Mouse (Mus musculus) limb, embryonic 13.5 days (tissue): Measurements from ENCODE around the gene Mrps15. TPM values are rescaled to one million over a fixed set of nuclear protein-coding genes. Genes with fewer than 3 reads are reported as not detected.

ENCODE experiments used
- ATAC-seq: fragments of 200-750 bp; cut with Nextera tagmentation; 2 replicates; pipeline ENCODE4 v1.8.0; 2017; ENCODE audit warnings: low read depth, moderate number of reproducible peaks, moderate TSS enrichment; ENCODE audit not compliant: low FRiP score
- H3K27ac ChIP-seq: fragments of 300-500 bp; sonication (generic); 2 replicates; pipeline ENCODE4 v1.5.1; 2015; ENCODE audit warnings: inconsistent platforms, mild to moderate bottlenecking, moderate library complexity
- H3K27me3 ChIP-seq: fragments of 300-500 bp; sonication (generic); 2 replicates; pipeline ENCODE4 v1.6.1; 2015; ENCODE audit warnings: mild to moderate bottlenecking, inconsistent platforms
- H3K36me3 ChIP-seq: fragments of 300-500 bp; sonication (generic); 2 replicates; pipeline ENCODE4 v1.6.1; 2015; ENCODE audit warnings: inconsistent platforms, mild to moderate bottlenecking, moderate library complexity
- H3K4me1 ChIP-seq: fragments of 300-500 bp; sonication (generic); 2 replicates; pipeline ENCODE4 v1.6.1; 2015; ENCODE audit warnings: inconsistent platforms
- H3K4me2 ChIP-seq: fragments of 300-500 bp; sonication (generic); replicated peaks from 2 replicates; pipeline ENCODE4 v1.6.1; 2015; ENCODE audit warnings: inconsistent platforms, mild to moderate bottlenecking, moderate library complexity
- H3K4me3 ChIP-seq: fragments of 300-500 bp; sonication (generic); 2 replicates; pipeline ENCODE4 v1.5.1; 2015; ENCODE audit warnings: moderate library complexity, mild to moderate bottlenecking, inconsistent platforms
- H3K9ac ChIP-seq: fragments of 300-500 bp; sonication (generic); 2 replicates; pipeline ENCODE4 v1.6.1; 2015; ENCODE audit warnings: mild to moderate bottlenecking, inconsistent platforms
- H3K9me3 ChIP-seq: fragments of 300-500 bp; sonication (generic); 2 replicates; pipeline ENCODE4 v1.6.1; 2016; ENCODE audit warnings: inconsistent platforms
- WGBS: fragments of 180-500 bp; shearing (Covaris S2); methylation state at CpG from one replicate; pipeline ENCODE4 v1.1.7; 2015; 5-methylcytosine and 5-hydroxymethylcytosine counted together
- polyA plus RNA-seq: library from polyadenylated mRNA; unstranded; fragments of >200 nt; fragmentation: Nextera tagmentation; extraction: Ambion mirVana; gene quantifications from 2 replicates; pipeline ENCODE4 v1.2.1, GENCODE M21; 2015

Gene Mrps15
- polyA plus RNA-seq, 1 experiment from 2014 or later = 153 TPM

DNA sequence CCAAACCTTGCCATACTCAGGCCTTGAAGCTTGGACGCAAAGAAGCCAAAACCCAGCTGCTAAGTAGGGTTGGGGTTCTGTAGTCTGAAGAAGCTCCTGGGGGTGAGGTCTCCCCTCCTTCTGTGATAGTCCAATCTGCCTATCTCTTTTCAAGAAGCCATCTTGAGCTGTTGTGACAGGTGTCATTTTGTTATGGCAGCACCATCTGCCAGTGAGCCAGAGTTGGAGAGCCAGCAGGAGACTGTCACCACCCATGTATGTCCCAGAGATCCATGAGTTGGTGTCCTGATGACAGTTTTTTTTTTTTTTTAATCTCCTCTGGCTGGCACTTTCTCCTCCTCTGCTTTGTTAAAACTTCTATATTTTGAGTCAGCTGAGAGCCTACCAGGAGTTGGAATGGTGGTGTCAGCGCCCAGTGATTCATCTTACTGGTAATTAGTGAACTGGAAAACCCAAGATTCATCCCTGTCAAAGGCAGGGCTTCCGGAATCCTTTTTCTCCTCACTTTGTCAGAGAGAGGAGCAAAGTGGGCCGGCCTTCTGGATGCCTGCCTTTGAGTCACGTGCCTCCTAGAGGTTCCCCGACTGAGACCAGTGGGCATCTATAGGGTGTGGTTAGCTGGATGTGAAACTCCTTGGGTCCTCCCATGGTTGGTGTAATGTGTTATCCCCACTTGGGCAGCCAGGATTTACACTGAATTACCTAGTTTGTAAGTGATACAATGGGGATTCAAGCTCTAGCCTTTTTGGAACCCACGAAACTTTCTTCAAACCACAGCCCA lies 55.5 kb downstream of the Mrps15 start:
- no peaks in the 10 kb centered on the region for H3K9me3 ChIP-seq
- 49% methylated on average over 7 of the region's 7 CpGs for WGBS
- peaks cover 24% of the 10 kb centered on the region for H3K4me1 ChIP-seq
- no peak overlapping the region for H3K9ac ChIP-seq
- 0 out of 2 replicates have a peak overlapping the region, but pooled peaks have one; percentile 29 for H3K27ac ChIP-seq
- no peak for ATAC-seq
- 0 out of 2 replicates have a peak overlapping the region, but pooled peaks have one; percentile 87 for H3K4me3 ChIP-seq
- H3K36me3 ChIP-seq = peaks cover 21% of the 10 kb centered on the region
- H3K27me3 ChIP-seq = no peaks in the 10 kb centered on the region
- peak overlapping the region; percentile 81 for H3K4me2 ChIP-seq

DNA sequence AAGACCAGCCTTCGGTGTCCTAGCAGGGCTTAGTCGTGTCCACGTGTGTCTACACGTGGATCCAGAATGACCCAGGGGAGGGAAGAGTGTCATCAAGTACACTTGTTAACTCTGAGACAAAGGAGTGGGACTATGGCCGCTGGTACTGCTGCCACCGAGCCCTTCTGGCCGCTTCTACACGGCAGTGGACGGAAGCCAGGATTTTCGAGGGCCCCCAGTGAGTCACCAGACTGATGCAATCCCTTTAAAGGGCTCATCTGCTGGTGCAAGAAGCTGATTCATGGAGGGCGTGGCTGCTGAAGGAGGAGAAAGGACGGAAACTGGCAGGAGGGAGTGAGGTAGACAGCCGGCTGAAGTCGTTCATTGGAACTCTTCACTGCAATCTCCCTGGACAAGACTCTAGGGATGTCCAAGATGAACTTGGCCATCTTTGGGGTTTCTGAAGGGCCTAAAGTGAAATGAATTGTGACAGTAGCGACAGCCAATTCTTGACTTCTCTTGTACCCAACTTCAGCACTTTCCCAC lies 56.4 kb downstream of the Mrps15 start:
- peak overlapping the region; percentile 81 for H3K4me2 ChIP-seq
- WGBS = 4% methylated on average over 15 of the region's 15 CpGs
- peak overlapping the region; percentile 29 for H3K27ac ChIP-seq
- H3K4me1 ChIP-seq = peaks cover 26% of the 10 kb centered on the region
- no peaks in the 10 kb centered on the region for H3K27me3 ChIP-seq
- peak overlapping the region; percentile 62 for H3K9ac ChIP-seq
- peak overlapping the region; percentile 87 for H3K4me3 ChIP-seq
- H3K36me3 ChIP-seq = peaks cover 19% of the 10 kb centered on the region
- ATAC-seq = peak; percentile 30; the same call in 1 of the 2 replicates
- H3K9me3 ChIP-seq = no peaks in the 10 kb centered on the region

DNA sequence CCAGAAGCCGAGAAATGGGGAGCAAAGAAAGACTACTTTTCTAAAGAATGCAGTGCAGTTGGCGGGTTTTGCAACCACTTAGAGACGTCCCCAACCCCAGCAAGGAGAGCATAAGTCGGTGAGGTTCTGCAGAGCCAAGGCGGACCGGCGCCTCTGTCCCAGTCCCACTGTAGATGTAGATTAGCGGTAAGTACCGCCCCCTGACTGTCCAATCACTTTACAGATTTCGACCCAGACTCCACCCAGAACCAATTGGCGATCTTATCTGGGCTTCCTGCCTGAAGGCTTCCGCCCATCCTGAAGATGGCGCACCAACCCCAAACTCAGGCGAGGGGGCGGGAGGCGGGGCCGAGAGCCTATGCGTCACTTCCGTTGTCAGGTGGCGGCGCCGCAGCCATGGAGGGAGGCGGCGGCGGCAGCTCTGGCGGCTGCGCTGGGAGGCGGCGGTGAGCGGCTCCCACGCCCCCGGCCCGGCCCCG lies 56.9 kb downstream of the Mrps15 start, which contains the start of gene Stk40:
Gene Stk40 (plus strand): TSS at position 368 of the 479 bp plus-strand sequence.
- Histone ChIP-seq H3K27me3 (no peaks in the 10 kb centered on the region), H3K4me1 (peaks cover 31% of the 10 kb centered on the region), H3K36me3 (peaks cover 14% of the 10 kb centered on the region), H3K9me3 (no peaks in the 10 kb centered on the region), H3K27ac (peak within 1 kb of the TSS; percentile 29), H3K4me3 (peak within 1 kb of the TSS; percentile 87), H3K9ac (peak within 1 kb of the TSS; percentile 87), H3K4me2 (peak within 1 kb of the TSS; percentile 97)
- WGBS = 2% methylated on average over 34 of the region's 34 CpGs
- ATAC-seq = peak; percentile 98

DNA sequence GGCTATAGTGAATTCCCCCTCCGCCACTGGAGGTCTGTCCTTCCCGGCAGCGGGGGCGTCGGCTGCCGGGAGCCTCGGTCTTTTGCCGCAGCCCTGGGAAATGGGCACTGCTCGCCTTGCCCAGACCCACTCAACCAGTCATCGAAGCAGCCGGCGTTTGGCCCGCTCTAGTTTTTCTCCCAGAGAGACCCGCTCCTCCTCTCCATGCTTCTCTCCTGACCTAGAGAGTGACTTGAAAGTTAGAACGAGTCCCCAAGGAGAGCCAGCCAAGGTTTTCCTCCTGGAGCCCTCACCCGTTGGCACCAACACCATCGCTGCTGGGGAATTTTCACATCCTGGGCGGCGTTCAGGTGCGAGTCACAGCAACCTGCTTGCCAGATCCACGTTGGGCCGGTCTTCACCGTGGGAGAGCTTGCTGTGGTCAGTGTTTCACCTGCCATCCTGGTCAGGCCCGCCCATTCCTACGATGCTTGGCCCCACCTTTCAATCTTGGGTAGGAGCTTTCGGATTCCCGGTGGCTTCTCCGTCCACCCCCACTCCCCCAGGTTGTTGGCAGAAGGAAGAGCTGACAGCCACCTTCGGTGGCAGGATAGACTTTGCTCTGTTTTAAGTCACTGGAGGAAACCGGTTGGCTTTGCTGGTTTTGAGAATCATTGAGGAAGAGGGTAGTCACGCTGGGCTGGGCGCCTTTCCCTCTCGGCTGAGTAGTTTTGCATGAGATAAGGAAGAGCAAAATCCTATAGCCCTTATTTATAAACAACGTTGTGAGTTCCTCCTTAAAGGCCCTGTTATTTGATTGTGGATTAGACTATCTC lies 57.7 kb downstream of the Mrps15 start:
- Histone ChIP-seq H3K9ac (peak overlapping the region; percentile 87), H3K4me1 (peaks cover 38% of the 10 kb centered on the region), H3K9me3 (no peaks in the 10 kb centered on the region), H3K4me3 (peak overlapping the region; percentile 87), H3K27me3 (no peaks in the 10 kb centered on the region), H3K27ac (no peak overlapping the region), H3K4me2 (peak overlapping the region; percentile 97), H3K36me3 (peaks cover 5% of the 10 kb centered on the region; the same call in 1 of the 2 replicates)
- ATAC-seq = peak; percentile 3; the same call in 1 of the 2 replicates
- WGBS = 4% methylated on average over 34 of the region's 34 CpGs

Other genes starting within 250 kb of the Mrps15 start
- 0.56 and 0.84 TPM in 2 replicates for gene Csf3r, start 22.4 kb upstream of the Mrps15 start, polyA plus RNA-seq
- gene Oscp1, start 11.6 kb downstream of the Mrps15 start, polyA plus RNA-seq = 17.2 and 19.4 TPM in 2 replicates
- gene Lsm10, start 49.7 kb downstream of the Mrps15 start, polyA plus RNA-seq = 44.7 and 46.3 TPM in 2 replicates
- gene Stk40, start 57.0 kb downstream of the Mrps15 start, polyA plus RNA-seq = 38.7 and 39.0 TPM in 2 replicates
- gene Eva1b, start 100.8 kb downstream of the Mrps15 start, polyA plus RNA-seq = 74.5 and 77.5 TPM in 2 replicates
- 9.3 and 10.5 TPM in 2 replicates for gene Sh3d21, start 116.6 kb downstream of the Mrps15 start, polyA plus RNA-seq
- gene Thrap3, start 155.8 kb downstream of the Mrps15 start, polyA plus RNA-seq = 251 and 256 TPM in 2 replicates
- 46.5 and 49.9 TPM in 2 replicates for gene Map7d1, start 209.4 kb downstream of the Mrps15 start, polyA plus RNA-seq
- 124 and 126 TPM in 2 replicates for gene Trappc3, start 215.4 kb downstream of the Mrps15 start, polyA plus RNA-seq
- gene Col8a2, start 239.9 kb downstream of the Mrps15 start, polyA plus RNA-seq = 39.8 and 42.7 TPM in 2 replicates